Mouse (Mus musculus) cortical plate, adult 2 months (tissue): ENCODE data around the gene Cntf. TPM values are rescaled to one million over a fixed set of nuclear protein-coding genes. Genes with fewer than 3 reads are reported as not detected.
"Not testable (repeated sequence)": the region's sequence is repeated elsewhere in the genome, so short reads cannot be mapped to it uniquely, and the experiment has no call there.

Experiments
- H3K27ac ChIP-seq: fragments of 200-500 bp; 2 replicates; pipeline ENCODE4 v1.5.1; 2012; ENCODE audit warnings: low read length, control low read depth, inconsistent platforms; ENCODE audit not compliant: insufficient read depth
- H3K4me1 ChIP-seq: fragments of 200-500 bp; 2 replicates; pipeline ENCODE4 v1.6.1; 2011; ENCODE audit warnings: low read length; ENCODE audit not compliant: control insufficient read depth, insufficient read depth
- H3K4me3 ChIP-seq: fragments of 200-500 bp; 2 replicates; pipeline ENCODE4 v1.5.1; 2011; ENCODE audit warnings: mild to moderate bottlenecking, low read length, control low read depth; ENCODE audit not compliant: insufficient read depth
- CTCF ChIP-seq: fragments of 200-500 bp; IDR thresholded peaks from 2 replicates; pipeline ENCODE4 v1.5.1; 2011; ENCODE audit warnings: mild to moderate bottlenecking, control low read depth, low read length; ENCODE audit not compliant: insufficient read depth; ENCODE audit errors: extremely low read depth
- POLR2A ChIP-seq: fragments of 200-500 bp; IDR thresholded peaks from 2 replicates; pipeline ENCODE4 v1.6.1; 2011; ENCODE audit warnings: mild to moderate bottlenecking, low read length, control low read depth; ENCODE audit not compliant: insufficient read depth; ENCODE audit errors: extremely low read depth
- polyA plus RNA-seq: library from polyadenylated mRNA; depleted of rRNA; stranded (reverse); fragments of >200 nt; gene quantifications from 2 replicates; pipeline ENCODE4 v1.2.3, GENCODE M21; 2012; rRNA removed

Gene Cntf
- polyA plus RNA-seq, 1 experiment, result 3.2 TPM

GRCm38 (mm10) chr19:12725851-12726250, 39.6 kb downstream of the Cntf start:
- no peak overlapping the region for H3K4me3 ChIP-seq
- H3K4me1 ChIP-seq, result no peaks in the 10 kb centered on the region
- H3K27ac ChIP-seq, result no peak overlapping the region
- TF ChIP-seq POLR2A, result no peak
- no peak for TF ChIP-seq CTCF

GRCm38 (mm10) chr19:12722308-12722707, 43.1 kb downstream of the Cntf start:
- no peaks in the 10 kb centered on the region for H3K4me1 ChIP-seq
- H3K27ac ChIP-seq, result no peak overlapping the region
- no peak overlapping the region for H3K4me3 ChIP-seq
- TF ChIP-seq POLR2A (no peak), CTCF (peak; percentile 20; the same call in 1 of the 2 replicates)

- H3K4me1 ChIP-seq, H3K4me3 ChIP-seq, H3K27ac ChIP-seq: not testable (repeated sequence)
These were observed 43.8 kb downstream of the Cntf start for GRCm38 (mm10) chr19:12721596-12721995.

GRCm38 (mm10) chr19:12720919-12721318, 44.5 kb downstream of the Cntf start:
- H3K4me1 ChIP-seq, H3K27ac ChIP-seq, H3K4me3 ChIP-seq: not testable (repeated sequence)

GRCm38 (mm10) chr19:12720463-12720862, 45.0 kb downstream of the Cntf start:
- Histone ChIP-seq H3K4me3 (no peak overlapping the region), H3K27ac (no peak overlapping the region), H3K4me1 (no peaks in the 10 kb centered on the region)
- TF ChIP-seq CTCF, result no peak
- TF ChIP-seq POLR2A, result no peak

- Histone ChIP-seq H3K4me3 (no peak overlapping the region), H3K27ac (no peak overlapping the region), H3K4me1 (no peaks in the 10 kb centered on the region)
- TF ChIP-seq POLR2A, result no peak
These were observed 46.2 kb downstream of the Cntf start for GRCm38 (mm10) chr19:12719189-12719588.

Other genes starting within 250 kb of the Cntf start
- gene Fam111a, start 219.9 kb downstream of the Cntf start, polyA plus RNA-seq, result 1.2 and 1.4 TPM in 2 replicates
- gene Gm4952, start 165.7 kb downstream of the Cntf start, polyA plus RNA-seq, result 0.10 and 0.26 TPM in 2 replicates
- not detected in 2 replicates for gene Glyat, start 132.3 kb downstream of the Cntf start, polyA plus RNA-seq
- not detected in 2 replicates for gene Olfr1442, start 95.2 kb downstream of the Cntf start, polyA plus RNA-seq
- not detected in 2 replicates for gene Olfr1443, start 87.5 kb downstream of the Cntf start, polyA plus RNA-seq
- gene Keg1, start 69.8 kb downstream of the Cntf start, polyA plus RNA-seq, result not detected in 2 replicates
- 51.3 and 55.9 TPM in 2 replicates for gene Zfp91, start 30.5 kb upstream of the Cntf start, polyA plus RNA-seq
- 2.6 TPM in 2 replicates for gene Lpxn, start 30.6 kb upstream of the Cntf start, polyA plus RNA-seq
- gene Gm5244, start 81.0 kb upstream of the Cntf start, polyA plus RNA-seq, result not detected in 2 replicates
- not detected in 2 replicates for gene Olfr1444, start 91.7 kb upstream of the Cntf start, polyA plus RNA-seq
- gene Olfr1445, start 118.2 kb upstream of the Cntf start, polyA plus RNA-seq, result not detected in 2 replicates
- not detected in 2 replicates for gene Olfr1446, start 127.9 kb upstream of the Cntf start, polyA plus RNA-seq
- not detected in 2 replicates for gene Olfr1447, start 138.1 kb upstream of the Cntf start, polyA plus RNA-seq
- gene Olfr1448, start 158.8 kb upstream of the Cntf start, polyA plus RNA-seq, result not detected in 2 replicates
- gene Olfr1449, start 165.2 kb upstream of the Cntf start, polyA plus RNA-seq, result not detected in 2 replicates
- not detected in 2 replicates for gene Olfr1450, start 184.6 kb upstream of the Cntf start, polyA plus RNA-seq
- gene Olfr1451, start 229.4 kb upstream of the Cntf start, polyA plus RNA-seq, result not detected in 2 replicates